Mouse (Mus musculus) kidney, adult 11 months (tissue): Measurements from ENCODE around the gene Ugt2a3.
A peak's percentile ranks its signal among the peaks of the same experiment; 100 is the strongest.
"Not testable (repeated sequence)": the region's sequence is repeated elsewhere in the genome, so short reads cannot be mapped to it uniquely, and the experiment has no call there.

Experiments used
- DNase-seq: peaks from one replicate; pipeline ENCODE4 v3.0.0; 2022

Ugt2a3 gene

DNA sequence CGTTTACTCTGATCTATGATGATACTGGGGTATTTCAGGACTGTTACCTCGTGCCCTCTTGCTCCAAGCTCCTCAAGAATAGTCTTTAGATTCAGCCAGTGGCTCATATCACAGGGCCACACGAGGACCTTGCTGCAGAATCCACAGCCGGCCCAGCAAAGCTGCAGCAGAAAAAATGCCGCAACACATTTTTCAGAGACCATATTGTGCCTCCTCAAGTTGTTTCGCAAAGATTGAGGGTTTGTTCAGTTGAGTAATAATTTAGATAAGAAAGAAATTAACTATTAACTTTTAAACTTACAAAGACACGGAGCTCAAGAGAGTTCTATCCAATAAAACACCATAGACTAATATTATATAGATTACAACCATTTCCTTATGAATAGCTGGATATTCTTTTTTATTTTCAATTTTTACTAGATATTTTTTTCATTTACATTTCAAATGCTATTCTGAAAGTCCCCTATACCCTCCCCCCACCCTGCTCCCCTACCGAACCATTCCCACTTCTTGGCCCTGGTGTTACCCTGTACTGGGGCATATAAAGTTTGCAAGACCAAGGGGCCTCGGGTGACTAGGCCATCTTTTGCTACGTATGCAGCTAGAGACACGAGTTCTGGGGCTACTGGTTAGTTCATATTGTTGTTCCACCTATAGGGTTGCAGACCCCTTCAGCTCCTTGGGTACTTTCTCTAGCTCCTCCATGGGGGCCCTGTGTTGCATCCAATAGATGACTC lies at the start of gene Ugt2a3:
Ugt2a3 (minus strand) TSS at position 235 of the 737 bp plus-strand sequence.
- no peak for DNase-seq

DNA sequence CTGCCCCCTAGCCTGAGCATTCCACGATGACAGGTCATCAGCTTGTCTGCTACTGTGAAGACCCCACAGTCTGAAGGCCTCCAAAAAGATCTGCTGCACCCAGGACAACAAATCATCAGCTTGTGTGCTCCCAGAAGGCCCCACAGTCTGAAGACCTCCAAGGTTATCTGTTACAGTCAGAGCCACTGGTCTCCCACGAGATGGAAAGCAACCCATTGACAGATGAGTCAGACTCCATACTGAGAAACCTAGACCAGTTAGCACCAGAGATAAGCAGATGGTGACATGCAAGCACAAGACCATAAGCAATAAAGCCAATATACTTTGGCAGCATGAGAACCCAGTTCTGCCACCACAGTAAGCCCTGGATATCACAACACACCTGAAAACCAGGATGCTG lies 43.2 kb upstream of the Ugt2a3 start:
- no peak for DNase-seq

- no peak for DNase-seq
Measured at GRCm38 (mm10) chr5:87379825-87380224, 42.8 kb upstream of the Ugt2a3 start.

DNA sequence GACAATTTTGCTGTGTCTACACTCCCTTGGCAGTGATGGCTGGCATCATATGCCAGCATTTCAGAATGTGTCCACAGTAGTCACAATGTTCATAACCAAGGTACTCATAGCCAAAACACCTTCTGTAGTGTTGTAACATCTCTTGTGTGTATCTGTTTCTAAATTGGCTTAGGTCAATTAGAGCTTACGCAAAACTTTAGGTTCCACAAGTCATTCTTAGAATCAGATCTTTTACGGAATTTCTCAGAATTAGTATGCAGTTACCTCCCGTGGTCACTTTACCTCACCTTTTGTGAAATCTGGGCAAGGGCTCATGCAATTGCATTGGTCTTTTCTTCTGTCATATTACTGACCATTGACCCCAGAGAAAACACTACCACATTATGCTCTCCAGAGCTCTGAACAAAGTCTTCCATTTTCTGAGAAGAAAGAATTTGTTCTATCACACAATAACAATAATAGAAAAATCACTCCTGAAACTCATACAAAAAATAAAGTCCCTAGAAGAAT lies 38.9 kb upstream of the Ugt2a3 start:
- DNase-seq, result no peak

DNA sequence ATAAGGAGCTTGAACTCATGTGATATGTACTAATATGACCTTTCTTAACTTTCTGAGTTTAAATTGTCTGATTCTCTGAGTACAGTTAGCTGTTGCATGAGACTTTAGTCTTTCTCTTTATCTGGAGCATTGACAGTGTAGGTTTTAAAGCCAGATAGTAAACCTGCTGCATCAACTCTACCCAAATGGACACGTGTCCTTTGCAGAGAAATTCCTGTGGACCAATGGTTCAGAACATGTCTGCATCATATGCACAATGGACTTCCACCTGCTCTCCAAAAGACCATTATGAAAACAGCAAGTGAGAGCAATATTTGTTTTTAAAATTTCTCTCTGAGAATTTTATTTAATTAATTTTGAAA lies 36.5 kb upstream of the Ugt2a3 start:
- no peak for DNase-seq

DNA sequence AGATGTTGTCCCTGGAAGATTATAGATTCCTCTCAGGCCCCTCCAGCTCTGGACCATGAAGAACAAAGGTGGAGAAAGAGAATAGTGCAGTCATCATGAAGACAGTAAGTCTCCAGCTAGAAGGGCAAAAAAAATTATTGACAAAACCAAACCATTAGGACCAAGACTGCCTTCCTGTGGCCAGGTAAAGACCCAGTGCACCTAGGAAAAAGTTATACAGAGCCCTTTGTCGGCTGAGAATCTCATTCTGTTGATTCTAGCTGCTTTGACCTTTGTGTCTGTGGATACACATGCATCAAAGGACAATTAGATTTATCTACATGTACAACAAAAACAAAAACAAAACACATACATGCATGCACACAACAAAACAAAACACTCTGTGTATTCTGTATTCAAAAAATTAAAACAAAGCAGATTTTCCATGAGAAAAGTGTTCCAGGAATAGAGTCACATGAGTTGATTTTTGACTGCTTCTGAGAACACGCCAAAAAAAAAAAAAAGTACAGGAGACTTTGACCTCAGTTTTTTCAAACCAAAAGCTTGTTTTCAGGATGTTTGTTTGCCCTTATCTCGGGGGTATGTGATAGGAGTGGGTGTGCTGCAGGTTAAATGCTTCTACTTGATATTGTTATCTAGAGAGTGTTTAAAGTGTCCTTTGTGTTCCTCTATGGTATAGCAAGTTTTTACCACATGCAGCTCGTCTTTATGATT lies 36.0 kb upstream of the Ugt2a3 start:
- not testable (repeated sequence) for DNase-seq

GRCm38 (mm10) chr5:87350350-87350749 lies 13.4 kb upstream of the Ugt2a3 start:
- no peak for DNase-seq

DNA sequence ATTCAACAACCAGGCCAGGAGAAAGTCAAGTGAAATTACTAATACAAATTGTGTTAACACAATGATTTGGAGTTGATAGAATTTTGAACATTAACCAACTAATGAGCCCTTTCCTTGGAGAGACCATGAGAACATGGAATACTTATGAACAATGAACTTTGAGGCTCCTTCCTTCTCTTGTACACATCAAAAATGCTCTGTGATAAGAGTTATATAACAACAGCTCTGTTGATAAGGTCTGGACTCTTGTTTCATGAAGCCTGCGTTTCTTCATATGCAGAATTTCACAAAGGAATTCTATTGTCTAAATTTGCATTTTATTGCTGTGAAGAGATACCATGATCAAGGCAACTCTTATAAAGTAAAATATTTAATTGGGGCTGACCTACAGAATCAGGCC lies 12.2 kb upstream of the Ugt2a3 start:
- DNase-seq, result not testable (repeated sequence)

DNA sequence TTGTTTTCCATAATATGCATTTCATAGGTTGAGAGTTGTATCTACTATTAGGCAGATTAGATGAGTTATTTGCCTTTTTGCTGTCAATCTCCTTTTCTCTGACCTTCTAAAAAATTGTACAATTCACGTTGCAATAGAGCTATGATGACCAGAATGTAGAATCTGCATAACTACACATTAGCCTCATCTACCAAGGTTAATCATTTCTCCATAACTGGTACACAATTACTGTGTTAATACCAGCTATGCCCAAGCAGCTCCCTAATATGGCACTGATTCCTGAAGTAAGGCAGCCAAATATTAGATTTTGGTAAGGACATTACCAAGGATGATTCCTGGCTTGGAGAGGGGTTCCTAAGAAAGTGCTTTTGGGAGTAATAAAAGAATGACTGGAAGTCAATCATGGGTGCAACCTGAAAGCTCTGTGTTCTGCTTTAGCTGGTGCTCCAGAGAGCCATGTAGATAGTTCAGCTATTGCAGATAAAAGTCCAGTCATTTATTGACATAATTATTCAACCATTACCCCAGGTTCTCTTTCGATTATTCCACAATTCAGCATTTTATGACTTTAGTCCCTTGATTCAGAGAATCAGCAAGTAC lies 10.6 kb upstream of the Ugt2a3 start:
- DNase-seq, result not testable (repeated sequence)

GRCm38 (mm10) chr5:87340461-87340860 lies 3.5 kb upstream of the Ugt2a3 start:
- DNase-seq, result peak; percentile 86

GRCm38 (mm10) chr5:87335199-87335598 lies 1.8 kb downstream of the Ugt2a3 start:
- no peak for DNase-seq

DNA sequence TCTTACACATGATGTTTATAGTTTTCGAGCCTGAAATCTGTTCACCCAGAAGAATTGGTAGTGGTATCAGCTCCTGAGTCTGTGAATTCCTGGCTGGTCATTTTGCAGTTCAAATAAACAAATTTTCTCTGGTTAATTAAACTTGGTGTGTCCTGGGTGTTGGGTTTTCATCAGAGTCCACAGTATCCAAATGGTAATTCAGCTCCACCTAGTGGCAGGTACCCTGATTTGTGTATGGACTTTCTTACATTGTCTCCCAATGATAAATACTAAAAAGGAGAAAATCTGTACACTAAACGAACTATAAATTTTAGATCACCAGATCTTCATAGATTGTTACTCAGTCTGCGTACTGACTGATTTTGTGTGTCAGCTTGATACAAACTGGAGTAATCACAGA lies 3.4 kb downstream of the Ugt2a3 start:
- DNase-seq, result no peak

- no peak for DNase-seq
Measured at GRCm38 (mm10) chr5:87311392-87311791, 25.6 kb downstream of the Ugt2a3 start.

DNA sequence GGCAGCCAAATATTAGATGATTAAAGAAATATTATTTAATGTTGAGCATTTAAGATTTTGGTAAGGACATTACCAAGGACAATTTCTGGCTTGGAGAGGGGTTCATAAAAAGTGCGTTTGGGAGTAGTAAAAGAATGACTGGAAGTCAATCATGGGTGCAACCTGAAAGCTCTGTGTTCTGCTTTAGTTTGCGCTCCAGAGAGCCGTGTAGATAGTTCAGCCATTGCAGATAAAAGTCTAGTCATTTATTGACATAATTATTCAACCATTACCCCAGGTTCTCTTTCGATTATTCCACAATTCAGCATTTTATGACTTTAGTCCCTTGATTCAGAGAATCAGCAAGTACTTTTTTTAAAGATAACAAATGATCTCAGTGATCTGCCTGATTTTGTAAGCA lies 50.8 kb downstream of the Ugt2a3 start:
- DNase-seq, result not testable (repeated sequence)

- peak; percentile 13 for DNase-seq
Measured at GRCm38 (mm10) chr5:87275986-87276385, 61.0 kb downstream of the Ugt2a3 start.

GRCm38 (mm10) chr5:87275581-87275980 lies 61.4 kb downstream of the Ugt2a3 start:
- no peak for DNase-seq
